Mouse (Mus musculus) urinary bladder, postnatal 36 days (tissue): ENCODE results near the gene Arrdc5.
A peak's percentile ranks its signal among the peaks of the same experiment; 100 is the strongest.

Experiments
- DNase-seq, 2 experiments: peaks; one replicate each; pipeline ENCODE4 v3.0.0; 2022; ENCODE audit warnings: low spot score in 2 of 2, mixed read lengths in 1 of 2

Gene Arrdc5

GRCm38 (mm10) chr17:56256239-56256881 is 43.7 kb downstream of the Arrdc5 start, which contains the start of gene Fem1a:
TSS of gene Fem1a (plus strand) at chr17:56256810.
- DNase-seq = peak; percentile 82 to 92

GRCm38 (mm10) chr17:56255863-56256238 is 44.2 kb downstream of the Arrdc5 start:
- DNase-seq = peak; percentile 92 to 98

- no peak for DNase-seq
These were observed 44.7 kb downstream of the Arrdc5 start for GRCm38 (mm10) chr17:56255429-56255828.

GRCm38 (mm10) chr17:56254695-56255094 is 45.4 kb downstream of the Arrdc5 start:
- no peak for DNase-seq

GRCm38 (mm10) chr17:56251136-56251829 is 48.8 kb downstream of the Arrdc5 start:
- peak; percentile 46 to 61 for DNase-seq

- DNase-seq = no peak
These were observed 54.5 kb downstream of the Arrdc5 start for GRCm38 (mm10) chr17:56245608-56246007.
